Mouse (Mus musculus) CH12.LX (cell line): ENCODE measurements at regions not wholly inside any gene's neighbourhood (a gene's known extent, or its start where the extent isn't known, plus 50 kb on each side); places are given as distances from the start of the nearest gene placed in this dataset.

ENCODE experiments used
- CTCF ChIP-seq, 2 experiments: IDR thresholded peaks in 1 of 2; conservative IDR thresholded peaks in 1 of 2; 2 replicates each; pipeline ENCODE4 v1.5.1; 2011 to 2012; ENCODE audit warnings: low read depth in 2 of 2, low read length in 2 of 2, improper control_type of control experiment in 1 of 2, inconsistent platforms in 1 of 2, mild to moderate bottlenecking in 1 of 2, moderate library complexity in 1 of 2
- JUN ChIP-seq: IDR thresholded peaks from 2 replicates; pipeline ENCODE4 v1.6.1; 2011; ENCODE audit warnings: low read depth, mild to moderate bottlenecking, low read length, improper control_type of control experiment, moderate library complexity; ENCODE audit not compliant: insufficient read depth
- MXI1 ChIP-seq: IDR thresholded peaks from 2 replicates; pipeline ENCODE4 v1.6.1; 2011; ENCODE audit warnings: mild to moderate bottlenecking, low read depth, low read length, improper control_type of control experiment
- POLR2A ChIP-seq: IDR thresholded peaks from 2 replicates; pipeline ENCODE4 v1.6.1; 2011; ENCODE audit warnings: low read depth, mild to moderate bottlenecking, improper control_type of control experiment, low read length

- TF ChIP-seq MXI1 (no peak), CTCF (conservative IDR thresholded peaks at IDR 0.05 in 1 of 2, IDR thresholded peaks at IDR 0.05 in 1 of 2; ENCODE audit: low read depth in 2 of 2, low read length in 2 of 2) (no peak), JUN (no peak), POLR2A (no peak)
Observed at GRCm38 (mm10) chr17:27291176-27291575, 86.9 kb upstream of the Lemd2 start.
